Mouse (Mus musculus): ENCODE results near the gene Clic3. TPM values are rescaled to one million over a fixed set of nuclear protein-coding genes. Genes with fewer than 3 reads are reported as not detected.

The Clic3 gene
- polyA plus RNA-seq, 1 experiment from 2014 or later = 0.25 TPM

- ATAC-seq (ENCODE audit: low read depth) (no peak), DNase-seq (no peak)
- no peak overlapping the region for H3K27ac ChIP-seq
- 68% methylated on average over 5 of the region's 5 CpGs for WGBS (ENCODE audit: insufficient replicate concordance)
- H3K27me3 ChIP-seq = peaks cover 40% of the 10 kb centered on the region
- H3K36me3 ChIP-seq = no peaks in the 10 kb centered on the region
- peak overlapping the region; percentile 71; the same call in 1 of the 2 replicates for H3K4me3 ChIP-seq (replicated peaks)
- peak overlapping the region; percentile 96 for H3K4me2 ChIP-seq
- peaks cover 32% of the 10 kb centered on the region for H3K4me1 ChIP-seq (replicated peaks)
- H3K9me3 ChIP-seq (replicated peaks) = no peaks in the 10 kb centered on the region
- no peak overlapping the region for H3K9ac ChIP-seq
Measured at GRCm38 (mm10) chr2:25429435-25430180, 27.0 kb upstream of the Clic3 start.

- peaks cover 32% of the 10 kb centered on the region for H3K4me1 ChIP-seq (replicated peaks)
- H3K36me3 ChIP-seq = no peaks in the 10 kb centered on the region
- H3K9me3 ChIP-seq (replicated peaks) = no peaks in the 10 kb centered on the region
- 74% methylated on average over 17 of the region's 17 CpGs for whole genome bisulfite sequencing (ENCODE audit: insufficient replicate concordance)
- H3K4me3 ChIP-seq (replicated peaks) = no peak overlapping the region
- H3K4me2 ChIP-seq = no peak overlapping the region
- no peak overlapping the region for H3K9ac ChIP-seq
- DNase-seq (no peak), ATAC-seq (ENCODE audit: low read depth) (no peak)
- peaks cover 32% of the 10 kb centered on the region for H3K27me3 ChIP-seq
- H3K27ac ChIP-seq = no peak overlapping the region
Measured at GRCm38 (mm10) chr2:25430395-25431233, 26.0 kb upstream of the Clic3 start.

- Histone ChIP-seq H3K27me3 (peaks cover 26% of the 10 kb centered on the region), H3K9me3 (replicated peaks) (no peaks in the 10 kb centered on the region), H3K27ac (no peak overlapping the region), H3K36me3 (no peaks in the 10 kb centered on the region), H3K4me1 (replicated peaks) (peaks cover 32% of the 10 kb centered on the region), H3K4me2 (no peak overlapping the region), H3K4me3 (replicated peaks) (no peak overlapping the region), H3K9ac (no peak overlapping the region)
- ATAC-seq (ENCODE audit: low read depth) = no peak
- 74% methylated on average over 6 of the region's 6 CpGs for WGBS (ENCODE audit: insufficient replicate concordance)
- DNase-seq = no peak
Measured at GRCm38 (mm10) chr2:25431308-25431855, 25.3 kb upstream of the Clic3 start.

GRCm38 (mm10) chr2:25432326-25433098 lies 24.1 kb upstream of the Clic3 start:
- H3K36me3 ChIP-seq = 0 out of 2 replicates have a peak, but pooled peaks cover 3% of the 10 kb centered on the region
- ATAC-seq (ENCODE audit: low read depth) = no peak
- 52% methylated on average over 11 of the region's 11 CpGs for WGBS (ENCODE audit: insufficient replicate concordance)
- H3K4me1 ChIP-seq (replicated peaks) = peaks cover 32% of the 10 kb centered on the region
- no peaks in the 10 kb centered on the region for H3K9me3 ChIP-seq (replicated peaks)
- no peak overlapping the region for H3K4me2 ChIP-seq
- H3K27me3 ChIP-seq = peaks cover 26% of the 10 kb centered on the region
- no peak overlapping the region for H3K9ac ChIP-seq
- no peak overlapping the region for H3K27ac ChIP-seq
- no peak for DNase-seq
- H3K4me3 ChIP-seq (replicated peaks) = no peak overlapping the region

GRCm38 (mm10) chr2:25433101-25433500 lies 23.5 kb upstream of the Clic3 start:
- Histone ChIP-seq H3K4me1 (replicated peaks) (peaks cover 28% of the 10 kb centered on the region), H3K27me3 (peaks cover 26% of the 10 kb centered on the region), H3K36me3 (0 out of 2 replicates have a peak, but pooled peaks cover 3% of the 10 kb centered on the region), H3K9me3 (replicated peaks) (no peaks in the 10 kb centered on the region), H3K9ac (no peak overlapping the region), H3K27ac (no peak overlapping the region), H3K4me2 (no peak overlapping the region), H3K4me3 (replicated peaks) (no peak overlapping the region)
- WGBS (ENCODE audit: insufficient replicate concordance) = 80% methylated on average over 17 of the region's 17 CpGs
- no peak for ATAC-seq (ENCODE audit: low read depth)
- DNase-seq = no peak

GRCm38 (mm10) chr2:25434292-25434691 lies 22.3 kb upstream of the Clic3 start:
- H3K9ac ChIP-seq = no peak overlapping the region
- no peak overlapping the region for H3K4me3 ChIP-seq (replicated peaks)
- H3K9me3 ChIP-seq (replicated peaks) = no peaks in the 10 kb centered on the region
- H3K36me3 ChIP-seq = 0 out of 2 replicates have a peak, but pooled peaks cover 3% of the 10 kb centered on the region
- H3K4me1 ChIP-seq (replicated peaks) = peaks cover 18% of the 10 kb centered on the region
- WGBS (ENCODE audit: insufficient replicate concordance) = 74% methylated on average over 8 of the region's 8 CpGs
- ATAC-seq (ENCODE audit: low read depth) = no peak
- H3K4me2 ChIP-seq = no peak overlapping the region
- no peak for DNase-seq
- peaks cover 18% of the 10 kb centered on the region for H3K27me3 ChIP-seq
- H3K27ac ChIP-seq = no peak overlapping the region

- Histone ChIP-seq H3K4me3 (replicated peaks) (no peak overlapping the region), H3K4me2 (no peak overlapping the region), H3K27me3 (no peaks in the 10 kb centered on the region), H3K4me1 (replicated peaks) (peaks cover 11% of the 10 kb centered on the region), H3K9ac (no peak overlapping the region), H3K27ac (no peak overlapping the region), H3K9me3 (replicated peaks) (no peaks in the 10 kb centered on the region), H3K36me3 (0 out of 2 replicates have a peak, but pooled peaks cover 3% of the 10 kb centered on the region)
- WGBS (ENCODE audit: insufficient replicate concordance) = 83% methylated on average over 10 of the region's 10 CpGs
- no peak for DNase-seq
- no peak for ATAC-seq (ENCODE audit: low read depth)
Measured at GRCm38 (mm10) chr2:25436286-25436820, 20.3 kb upstream of the Clic3 start.

GRCm38 (mm10) chr2:25441067-25441466 lies 15.6 kb upstream of the Clic3 start:
- Histone ChIP-seq H3K9ac (no peak overlapping the region), H3K4me3 (replicated peaks) (no peak overlapping the region), H3K4me2 (no peak overlapping the region), H3K27me3 (no peaks in the 10 kb centered on the region), H3K36me3 (peaks cover 12% of the 10 kb centered on the region; the same call in 1 of the 2 replicates), H3K27ac (no peak overlapping the region), H3K9me3 (replicated peaks) (no peaks in the 10 kb centered on the region), H3K4me1 (replicated peaks) (no peaks in the 10 kb centered on the region)
- 76% methylated on average over 20 of the region's 20 CpGs for WGBS (ENCODE audit: insufficient replicate concordance)
- DNase-seq (no peak), ATAC-seq (ENCODE audit: low read depth) (no peak)

GRCm38 (mm10) chr2:25442682-25443081 lies 14.0 kb upstream of the Clic3 start:
- H3K27me3 ChIP-seq = no peaks in the 10 kb centered on the region
- H3K27ac ChIP-seq = no peak overlapping the region
- 83% methylated on average over 14 of the region's 14 CpGs for WGBS (ENCODE audit: insufficient replicate concordance)
- no peaks in the 10 kb centered on the region for H3K9me3 ChIP-seq (replicated peaks)
- H3K9ac ChIP-seq = no peak overlapping the region
- H3K36me3 ChIP-seq = peaks cover 15% of the 10 kb centered on the region; the same call in 1 of the 2 replicates
- no peak overlapping the region for H3K4me3 ChIP-seq (replicated peaks)
- H3K4me1 ChIP-seq (replicated peaks) = no peaks in the 10 kb centered on the region
- DNase-seq = no peak
- no peak for ATAC-seq (ENCODE audit: low read depth)
- H3K4me2 ChIP-seq = no peak overlapping the region

- Histone ChIP-seq H3K4me2 (no peak overlapping the region), H3K36me3 (0 out of 2 replicates have a peak, but pooled peaks cover 5% of the 10 kb centered on the region), H3K9ac (no peak overlapping the region), H3K9me3 (replicated peaks) (no peaks in the 10 kb centered on the region), H3K4me1 (replicated peaks) (peaks cover under 1% of the 10 kb centered on the region; the same call in 1 of the 2 replicates), H3K27me3 (no peaks in the 10 kb centered on the region), H3K4me3 (replicated peaks) (no peak overlapping the region), H3K27ac (no peak overlapping the region)
- ATAC-seq (ENCODE audit: low read depth) = no peak
- no peak for DNase-seq
- WGBS (ENCODE audit: insufficient replicate concordance) = 51% methylated on average over 8 of the region's 8 CpGs
Measured at GRCm38 (mm10) chr2:25450853-25451647, 5.6 kb upstream of the Clic3 start.

All from liver, embryonic 13.5 days (tissue).